Mouse (Mus musculus): ENCODE data around the gene Dennd1a.
A peak's percentile ranks its signal among the peaks of the same experiment; 100 is the strongest.

Dennd1a gene

GRCm38 (mm10) chr2:38028317-38028716, 258.9 kb downstream of the Dennd1a start:
- no peak for DNase-seq

- DNase-seq, result no peak
Observed at GRCm38 (mm10) chr2:38025615-38026014, 261.6 kb downstream of the Dennd1a start.

- peak; percentile 57 to 58 for DNase-seq
Observed at GRCm38 (mm10) chr2:38023741-38024130, 263.5 kb downstream of the Dennd1a start.

- peak; percentile 79 to 83 for DNase-seq
Observed at GRCm38 (mm10) chr2:38023054-38023740, 264.0 kb downstream of the Dennd1a start.

- no peak for DNase-seq
Observed at GRCm38 (mm10) chr2:38021166-38021565, 266.0 kb downstream of the Dennd1a start.

- no peak for DNase-seq
Observed at GRCm38 (mm10) chr2:38014702-38015101, 272.5 kb downstream of the Dennd1a start.

GRCm38 (mm10) chr2:38013839-38014365, 273.3 kb downstream of the Dennd1a start:
- DNase-seq, result peak; percentile 78 to 79

GRCm38 (mm10) chr2:38007238-38007637, 280.0 kb downstream of the Dennd1a start:
- no peak for DNase-seq

- DNase-seq, result no peak
Observed at GRCm38 (mm10) chr2:38003183-38003680, 284.0 kb downstream of the Dennd1a start.

- no peak for DNase-seq
Observed at GRCm38 (mm10) chr2:38001004-38001403, 286.2 kb downstream of the Dennd1a start.

GRCm38 (mm10) chr2:37997966-37998365, 289.2 kb downstream of the Dennd1a start:
- DNase-seq, result no peak

- no peak for DNase-seq
Observed at GRCm38 (mm10) chr2:37989091-37989490, 298.1 kb downstream of the Dennd1a start.

- no peak for DNase-seq
Observed at GRCm38 (mm10) chr2:37988301-37988700, 298.9 kb downstream of the Dennd1a start.

- no peak for DNase-seq
Observed at GRCm38 (mm10) chr2:37985690-37986222, 301.4 kb downstream of the Dennd1a start.

GRCm38 (mm10) chr2:37982714-37983113, 304.5 kb downstream of the Dennd1a start:
- DNase-seq, result no peak

GRCm38 (mm10) chr2:37981562-37982403, 305.4 kb downstream of the Dennd1a start:
- DNase-seq, result no peak

- DNase-seq, result no peak
Observed at GRCm38 (mm10) chr2:37974201-37974600, 313.0 kb downstream of the Dennd1a start.

GRCm38 (mm10) chr2:37972621-37973020, 314.6 kb downstream of the Dennd1a start:
- no peak for DNase-seq

GRCm38 (mm10) chr2:37971726-37972125, 315.5 kb downstream of the Dennd1a start:
- DNase-seq, result no peak

GRCm38 (mm10) chr2:37969713-37970485, 317.3 kb downstream of the Dennd1a start:
- DNase-seq, result no peak

- no peak for DNase-seq
Observed at GRCm38 (mm10) chr2:37964534-37964933, 322.7 kb downstream of the Dennd1a start.

GRCm38 (mm10) chr2:37963362-37963761, 323.8 kb downstream of the Dennd1a start:
- DNase-seq, result no peak

GRCm38 (mm10) chr2:37948424-37948823, 338.8 kb downstream of the Dennd1a start:
- DNase-seq, result no peak
